ENCODE assay signal across 8 mouse cellular contexts in genomic region chr3:146993834-146994669, GRCm38 (mm10).
A peak's percentile ranks its signal among the peaks of the same experiment; 100 is the strongest.
DNase-seq lines count a peak whose midpoint lies in the region; ATAC-seq lines count a peak whose summit lies in the region.

No protein-coding gene starts in this region.

- H3K36me3 ChIP-seq in embryonic facial prominence, embryonic 15.5 days: no peaks in the 10 kb centered on the region

- ATAC-seq in embryonic facial prominence, embryonic 15.5 days (ENCODE audit: insufficient number of reproducible peaks, low FRiP score, low TSS enrichment, low read depth): peak; percentile 76
- ATAC-seq in megakaryocyte, adult 5-6 weeks (ENCODE audit: poor library complexity, severe bottlenecking): peak; percentile 47; the same call in 1 of the 2 replicates
- no peak for ATAC-seq in activated CD4-positive, CD25-positive, alpha-beta regulatory T cell, adult 4 months

- no peaks in the 10 kb centered on the region for H3K4me1 ChIP-seq in embryonic facial prominence, embryonic 15.5 days

- WGBS in embryonic facial prominence, embryonic 15.5 days: 27% methylated on average over 26 of the region's 26 CpGs

- H3K27me3 ChIP-seq in embryonic facial prominence, embryonic 15.5 days: no peaks in the 10 kb centered on the region

- H3K4me2 ChIP-seq in embryonic facial prominence, embryonic 15.5 days (replicated peaks): peak overlapping the region; percentile 41

- peak; percentile 4 for DNase-seq in urinary bladder, postnatal 25 days (ENCODE audit: low spot score)
- no peak for DNase-seq in urinary bladder, adult 2 months (ENCODE audit: low spot score)
- DNase-seq in heart, postnatal 4 days: peak; percentile 53
- DNase-seq in layer of hippocampus, postnatal 36 days: peak; percentile 27 to 33
- DNase-seq in right cerebral cortex, postnatal 14 days: peak; percentile 48

- H3K9ac ChIP-seq in embryonic facial prominence, embryonic 15.5 days: no peak overlapping the region

- no peaks in the 10 kb centered on the region for H3K9me3 ChIP-seq in embryonic facial prominence, embryonic 15.5 days (replicated peaks)

- H3K4me3 ChIP-seq in embryonic facial prominence, embryonic 15.5 days (replicated peaks): peak overlapping the region; percentile 20

- H3K27ac ChIP-seq in embryonic facial prominence, embryonic 15.5 days (replicated peaks): no peak overlapping the region
